Mouse (Mus musculus) erythroblast, adult 5-6 weeks (primary cell): ENCODE measurements around the gene Dido1. TPM values are rescaled to one million over a fixed set of nuclear protein-coding genes. Genes with fewer than 3 reads are reported as not detected.

ENCODE experiments used
- ATAC-seq: replicated peaks from 2 replicates; pipeline ENCODE4 v1.8.0; 2016; ENCODE audit warnings: moderate number of reproducible peaks, mild to moderate bottlenecking, moderate TSS enrichment, inconsistent platforms; ENCODE audit not compliant: poor library complexity, low FRiP score, severe bottlenecking
- total RNA-seq, 2 experiments: library from RNA; stranded (forward) in 1 of 2; stranded (reverse) in 1 of 2; fragments of 150-400 nt in 1 of 2; fragments of 200-764, 138-1000 nt in 1 of 2; gene quantifications; 2 replicates each; pipeline versions ENCODE4 v1.2.3 to v1.2.4; 2015 to 2017; ENCODE audit warnings: low replicate concordance in 2 of 2

Gene Dido1
- total RNA-seq (2015; ENCODE audit: low replicate concordance) (25.2 and 25.3 TPM in 2 replicates), total RNA-seq (2017; ENCODE audit: low replicate concordance) (45.2 and 57.2 TPM in 2 replicates)

- ATAC-seq, result peak; percentile 82
Measured at GRCm38 (mm10) chr2:180709923-180710272, at the start of gene Dido1, which contains the start of gene Gid8. TSS of gene Dido1 (minus strand) at chr2:180709999. TSS of gene Gid8 (plus strand) at chr2:180710117.

- no peak for ATAC-seq
Measured at GRCm38 (mm10) chr2:180758513-180759263, 48.9 kb upstream of the Dido1 start.

GRCm38 (mm10) chr2:180756786-180757185 is 47.0 kb upstream of the Dido1 start:
- ATAC-seq, result no peak

GRCm38 (mm10) chr2:180755896-180756295 is 46.1 kb upstream of the Dido1 start:
- 0 out of 2 replicates have a peak, but pooled peaks have one; percentile 34 for ATAC-seq

GRCm38 (mm10) chr2:180754976-180755688 is 45.3 kb upstream of the Dido1 start:
- ATAC-seq, result no peak

GRCm38 (mm10) chr2:180748904-180749303 is 39.1 kb upstream of the Dido1 start:
- no peak for ATAC-seq

- no peak for ATAC-seq
Measured at GRCm38 (mm10) chr2:180746569-180747192, 36.9 kb upstream of the Dido1 start.

- ATAC-seq, result peak; percentile 93
Measured at GRCm38 (mm10) chr2:180745248-180745927, 35.6 kb upstream of the Dido1 start.

- no peak for ATAC-seq
Measured at GRCm38 (mm10) chr2:180743321-180743720, 33.5 kb upstream of the Dido1 start.

- ATAC-seq, result no peak
Measured at GRCm38 (mm10) chr2:180742820-180743219, 33.0 kb upstream of the Dido1 start.

- ATAC-seq, result no peak
Measured at GRCm38 (mm10) chr2:180741421-180741820, 31.6 kb upstream of the Dido1 start.

- no peak for ATAC-seq
Measured at GRCm38 (mm10) chr2:180740349-180740748, 30.6 kb upstream of the Dido1 start.

GRCm38 (mm10) chr2:180737984-180738383 is 28.2 kb upstream of the Dido1 start:
- ATAC-seq, result no peak

GRCm38 (mm10) chr2:180735232-180735631 is 25.4 kb upstream of the Dido1 start:
- no peak for ATAC-seq

- ATAC-seq, result 0 out of 2 replicates have a peak, but pooled peaks have one; percentile 18
Measured at GRCm38 (mm10) chr2:180731984-180732383, 22.2 kb upstream of the Dido1 start.

- ATAC-seq, result no peak
Measured at GRCm38 (mm10) chr2:180731036-180731435, 21.2 kb upstream of the Dido1 start.

- no peak for ATAC-seq
Measured at GRCm38 (mm10) chr2:180727613-180728021, 17.8 kb upstream of the Dido1 start.

- ATAC-seq, result no peak
Measured at GRCm38 (mm10) chr2:180726658-180727442, 17.1 kb upstream of the Dido1 start.
